ENCODE assay signal across 12 mouse cellular contexts in the genomic region with DNA sequence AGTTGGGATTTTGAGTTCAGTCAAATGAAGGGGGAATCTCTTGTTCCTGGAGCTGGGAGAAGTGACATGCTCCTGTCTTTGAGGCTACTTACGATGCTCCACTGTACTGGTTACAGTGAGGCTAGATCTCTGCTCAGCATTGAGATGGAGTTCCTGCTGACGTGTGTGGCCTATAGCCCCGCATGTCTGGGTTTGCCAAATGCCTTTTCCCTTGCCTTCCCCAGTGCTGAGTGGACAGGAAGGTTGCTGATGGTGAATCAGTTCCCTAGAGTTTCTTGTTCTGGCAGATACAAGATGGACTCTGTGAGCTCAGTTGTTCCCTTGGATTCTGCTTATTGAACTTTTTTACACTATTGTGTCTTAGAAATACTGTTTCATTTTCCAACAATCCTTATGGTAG. TPM values are rescaled to one million over a fixed set of nuclear protein-coding genes. Genes with fewer than 3 reads are reported as not detected.
A peak's percentile ranks its signal among the peaks of the same experiment; 100 is the strongest.
DNase-seq lines count a peak whose midpoint lies in the region; ATAC-seq and TF ChIP-seq lines count a peak whose summit lies in the region.
"Had no signal": no experiment of that assay in that cellular context is flagged by ENCODE, and none has a peak within 500 bp of the region (broad histone marks: within the 10 kb centered on the region; RNA-seq: fewer than 3 reads in every experiment).

No protein-coding gene starts in this region.

- intact Hi-C loops in heart, adult 2 months (cut with DNase I): loop anchor here (5.0 kb wide), 4 partner anchors 76 to 306 kb away; no protein-coding TSS in a partner anchor

- no peaks in the 10 kb centered on the region for H3K27me3 ChIP-seq in heart, embryonic 13.5 days (replicated peaks)
- H3K27me3 ChIP-seq in heart, adult 2 months (ENCODE audit: control insufficient read depth, insufficient read depth, low read length): no peaks in the 10 kb centered on the region
- H3K27me3 ChIP-seq in lung, embryonic 15.5 days: no peaks in the 10 kb centered on the region
- H3K27me3 ChIP-seq: neural tube, embryonic 12.5 days had no signal

- TF ChIP-seq EP300 in heart, adult 2 months (IDR thresholded peaks at IDR 0.05; ENCODE audit: insufficient read depth, low read depth, low read length): no peak

- DNase-seq in heart, adult 2 months: no peak
- no peak for DNase-seq in lung, postnatal 10 days
- DNase-seq in MN1 (ENCODE audit: low spot score): peak; percentile 14
- DNase-seq in thymus, postnatal 4 days: no peak
- no peak for DNase-seq in ovary, postnatal 36 days (ENCODE audit: low spot score)
- DNase-seq: layer of hippocampus, postnatal 36 days; lung, adult 18-20 months; right cerebral cortex, postnatal 14 days had no signal

- peaks cover 17% of the 10 kb centered on the region for H3K4me1 ChIP-seq in heart, embryonic 13.5 days
- H3K4me1 ChIP-seq in heart, adult 2 months (ENCODE audit: control insufficient read depth, insufficient read depth, low read length): peaks cover 8% of the 10 kb centered on the region
- H3K4me1 ChIP-seq in lung, embryonic 15.5 days: peaks cover 14% of the 10 kb centered on the region

- no peak for ATAC-seq in heart, embryonic 13.5 days (ENCODE audit: extremely low read depth, insufficient number of reproducible peaks, low FRiP score, low TSS enrichment)
- no peak for ATAC-seq in lung, embryonic 15.5 days (ENCODE audit: borderline replicate concordance, extremely low read depth, low FRiP score, low TSS enrichment)

- 46% methylated on average over 3 of the region's 3 CpGs for WGBS in heart, embryonic 13.5 days
- WGBS in heart, adult 2 months: 33% methylated on average over 3 of the region's 3 CpGs
- WGBS in lung, embryonic 15.5 days: 56% methylated on average over 3 of the region's 3 CpGs
- 84% methylated on average over 3 of the region's 3 CpGs for WGBS in macrophage (ENCODE audit: missing documents)

- TF ChIP-seq CTCF in heart, adult 2 months (IDR thresholded peaks at IDR 0.05): no peak

- no peak overlapping the region for H3K4me3 ChIP-seq in heart, embryonic 13.5 days
- no peak overlapping the region for H3K4me3 ChIP-seq in heart, adult 2 months
- no peak overlapping the region for H3K4me3 ChIP-seq in lung, embryonic 15.5 days
- peak overlapping the region; percentile 93; the same call in 1 of the 2 replicates for H3K4me3 ChIP-seq in macrophage (ENCODE audit: inconsistent target)

- no peaks in the 10 kb centered on the region for H3K79me2 ChIP-seq in heart, adult 2 months (replicated peaks; ENCODE audit: control insufficient read depth, insufficient read depth, low read length)
- H3K79me2 ChIP-seq in macrophage (ENCODE audit: inconsistent target): peaks cover 74% of the 10 kb centered on the region

- 0 out of 2 replicates have a peak overlapping the region, but pooled peaks have one; percentile 17 for H3K9ac ChIP-seq in heart, embryonic 13.5 days
- H3K9ac ChIP-seq in heart, adult 2 months (ENCODE audit: low read depth, low read length): no peak overlapping the region
- no peak overlapping the region for H3K9ac ChIP-seq in lung, embryonic 15.5 days

- no peaks in the 10 kb centered on the region for H3K9me3 ChIP-seq in heart, embryonic 13.5 days
- no peaks in the 10 kb centered on the region for H3K9me3 ChIP-seq in lung, embryonic 15.5 days
- H3K9me3 ChIP-seq: neural tube, embryonic 12.5 days had no signal

- TF ChIP-seq POLR2A in heart, adult 2 months (IDR thresholded peaks at IDR 0.05; ENCODE audit: insufficient read depth, low read depth, low read length): no peak

- H3K36me3 ChIP-seq in heart, embryonic 13.5 days: peaks cover 24% of the 10 kb centered on the region
- H3K36me3 ChIP-seq in heart, adult 2 months (ENCODE audit: control insufficient read depth, insufficient read depth, low read length): peaks cover 6% of the 10 kb centered on the region; the same call in 1 of the 2 replicates
- H3K36me3 ChIP-seq in lung, embryonic 15.5 days: peaks cover 10% of the 10 kb centered on the region
- peaks cover 5% of the 10 kb centered on the region for H3K36me3 ChIP-seq in macrophage (ENCODE audit: inconsistent target)

- H3K4me2 ChIP-seq in heart, embryonic 13.5 days: peak overlapping the region; percentile 98
- H3K4me2 ChIP-seq in lung, embryonic 15.5 days: peak overlapping the region; percentile 22; the same call in 1 of the 2 replicates

- no peak overlapping the region for H3K27ac ChIP-seq in heart, embryonic 13.5 days (replicated peaks)
- no peak overlapping the region for H3K27ac ChIP-seq in heart, adult 2 months
- H3K27ac ChIP-seq in lung, embryonic 15.5 days: no peak overlapping the region
- no peak overlapping the region for H3K27ac ChIP-seq in macrophage
- H3K27ac ChIP-seq: neural tube, embryonic 12.5 days had no signal

RNA-seq across cellular contexts. Expression of gene Slc10a7, which starts 1.8 kb away (rescaled TPM):
- polyA plus RNA-seq in heart, embryonic 13.5 days (2015; fragmentation: Nextera tagmentation; extraction: Ambion mirVana): 10.5 and 12.4 TPM in 2 replicates
- total RNA-seq in heart, adult 2 months (2021): 1 to 10 TPM; 4.1 to 5.4 TPM
- 4.3 and 7.7 TPM in 2 replicates for polyA plus RNA-seq in heart, adult 2 months (2012; rRNA removed)
- polyA plus RNA-seq in lung, embryonic 15.5 days (2015; fragmentation: Nextera tagmentation; extraction: Ambion mirVana): 16.2 and 19.9 TPM in 2 replicates
- 10 to 100 TPM in 25 of 26 experiments, 1 to 10 TPM in 1; 9.7 to 55.0 (median 45.9) TPM for total RNA-seq in macrophage (2018; cell fraction: chromatin; rRNA removed)
- total RNA-seq in macrophage (2018; cell fraction: cytosol; rRNA removed): 10 to 100 TPM; 13.3 to 28.4 (median 21.2) TPM
- total RNA-seq in macrophage (2018; cell fraction: nucleus; rRNA removed): 10 to 100 TPM; 12.2 to 59.8 (median 36.2) TPM
- 13.1 to 24.9 TPM (median 13.4 TPM) in 3 replicates for polyA plus RNA-seq in macrophage (2018)

RNA-seq across cellular contexts. Expression of gene Rbmxl1, which starts 2.2 kb away (rescaled TPM):
- polyA plus RNA-seq in heart, embryonic 13.5 days (2015; fragmentation: Nextera tagmentation; extraction: Ambion mirVana): 140 and 151 TPM in 2 replicates
- total RNA-seq in heart, adult 2 months (2021): 10 to 100 TPM; 16.9 to 18.8 TPM
- 10.6 and 19.2 TPM in 2 replicates for polyA plus RNA-seq in heart, adult 2 months (2012; rRNA removed)
- 254 and 256 TPM in 2 replicates for polyA plus RNA-seq in lung, embryonic 15.5 days (2015; fragmentation: Nextera tagmentation; extraction: Ambion mirVana)
- total RNA-seq in macrophage (2018; cell fraction: chromatin; rRNA removed): 10 to 100 TPM in 25 of 26 experiments, 1 to 10 TPM in 1; 9.1 to 30.9 (median 19.8) TPM
- total RNA-seq in macrophage (2018; cell fraction: cytosol; rRNA removed): 10 to 100 TPM; 32.3 to 47.5 (median 39.9) TPM
- 10 to 100 TPM; 15.7 to 49.3 (median 30.5) TPM for total RNA-seq in macrophage (2018; cell fraction: nucleus; rRNA removed)
- polyA plus RNA-seq in macrophage (2018): 45.6 to 73.7 TPM (median 65.0 TPM) in 3 replicates
